Mouse (Mus musculus): ENCODE results near the gene Olig3. TPM values are rescaled to one million over a fixed set of nuclear protein-coding genes. Genes with fewer than 3 reads are reported as not detected.
"Not testable (repeated sequence)": the region's sequence is repeated elsewhere in the genome, so short reads cannot be mapped to it uniquely, and the experiment has no call there.

Olig3 gene
- total and polyA plus RNA-seq, 3 experiments = 0.05 TPM; not detected in 2

DNA sequence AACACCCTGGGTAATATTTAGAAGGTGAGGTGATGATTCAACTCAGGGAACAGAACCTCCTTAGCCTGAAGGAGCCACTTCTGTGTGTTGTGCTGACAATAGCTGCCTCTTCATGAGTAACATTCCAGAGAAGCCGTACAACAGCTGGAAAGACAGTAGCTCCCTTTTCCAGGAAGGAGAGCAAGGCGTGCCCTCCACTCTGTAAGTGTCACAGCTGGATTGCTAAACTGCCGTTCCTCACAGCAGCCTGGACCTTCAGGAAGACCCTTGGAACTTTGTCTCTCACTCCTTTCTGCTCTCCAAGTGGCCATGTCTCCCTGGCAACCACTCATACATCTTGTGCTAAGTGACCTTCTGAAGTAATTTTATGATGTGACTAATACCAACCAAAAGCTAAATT lies 13.8 kb downstream of the Olig3 start:
- Histone ChIP-seq H3K9me3 (replicated peaks) (no peaks in the 10 kb centered on the region), H3K36me3 (replicated peaks) (no peaks in the 10 kb centered on the region), H3K4me3 (ENCODE audit: low read depth, low read length) (no peak overlapping the region), H3K4me1 (ENCODE audit: insufficient read depth, low read depth, low read length) (no peaks in the 10 kb centered on the region), H3K27me3 (ENCODE audit: insufficient read depth, low read length) (no peaks in the 10 kb centered on the region)
- TF ChIP-seq TAL1 (conservative IDR thresholded peaks at IDR 0.05; ENCODE audit: low read depth, low read length) = no peak
- no peak for TF ChIP-seq GATA1 (IDR thresholded peaks at IDR 0.05; ENCODE audit: borderline replicate concordance, low read length)
- TF ChIP-seq CTCF (IDR thresholded peaks at IDR 0.05; ENCODE audit: low read depth, low read length) = no peak
- no peak for TF ChIP-seq POLR2AphosphoS5 (IDR thresholded peaks at IDR 0.05; ENCODE audit: insufficient replicate concordance, low read depth, low read length)
- no peak for TF ChIP-seq GATA2 (IDR thresholded peaks at IDR 0.05; ENCODE audit: borderline replicate concordance, low read depth, low read length)
- ATAC-seq (ENCODE audit: extremely low read depth, insufficient number of reproducible peaks, low FRiP score, poor library complexity, severe bottlenecking) (no peak), DNase-seq (ENCODE audit: low spot score) (no peak)

DNA sequence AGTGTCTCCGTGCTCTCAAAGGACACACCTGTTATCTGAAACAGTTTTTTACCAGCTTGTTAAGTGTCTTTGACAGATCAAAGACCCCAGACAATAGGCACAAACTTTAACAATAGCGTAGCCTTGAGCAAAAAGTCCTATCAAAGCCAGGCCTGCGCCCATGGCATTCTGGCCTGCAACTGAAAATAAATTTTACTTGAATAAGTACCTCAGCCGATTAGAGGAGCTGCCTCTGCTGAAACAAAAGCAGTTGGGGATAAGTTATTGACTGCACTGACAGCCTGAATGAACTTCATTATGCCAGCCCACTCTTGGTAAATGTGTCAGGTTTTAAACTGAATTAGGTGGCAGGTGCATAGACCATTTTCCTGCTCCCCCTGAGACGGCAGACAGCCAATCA lies 15.9 kb downstream of the Olig3 start:
- Histone ChIP-seq H3K4me1 (ENCODE audit: insufficient read depth, low read depth, low read length) (no peaks in the 10 kb centered on the region), H3K9me3 (replicated peaks) (no peaks in the 10 kb centered on the region), H3K4me3 (ENCODE audit: low read depth, low read length) (no peak overlapping the region), H3K27me3 (ENCODE audit: insufficient read depth, low read length) (no peaks in the 10 kb centered on the region), H3K36me3 (replicated peaks) (no peaks in the 10 kb centered on the region)
- DNase-seq (ENCODE audit: low spot score) (no peak), ATAC-seq (ENCODE audit: extremely low read depth, insufficient number of reproducible peaks, low FRiP score, poor library complexity, severe bottlenecking) (no peak)
- TF ChIP-seq TAL1 (conservative IDR thresholded peaks at IDR 0.05; ENCODE audit: low read depth, low read length) (no peak), GATA1 (IDR thresholded peaks at IDR 0.05; ENCODE audit: borderline replicate concordance, low read length) (no peak), POLR2AphosphoS5 (IDR thresholded peaks at IDR 0.05; ENCODE audit: insufficient replicate concordance, low read depth, low read length) (no peak), CTCF (IDR thresholded peaks at IDR 0.05; ENCODE audit: low read depth, low read length) (no peak), GATA2 (IDR thresholded peaks at IDR 0.05; ENCODE audit: borderline replicate concordance, low read depth, low read length) (no peak)

DNA sequence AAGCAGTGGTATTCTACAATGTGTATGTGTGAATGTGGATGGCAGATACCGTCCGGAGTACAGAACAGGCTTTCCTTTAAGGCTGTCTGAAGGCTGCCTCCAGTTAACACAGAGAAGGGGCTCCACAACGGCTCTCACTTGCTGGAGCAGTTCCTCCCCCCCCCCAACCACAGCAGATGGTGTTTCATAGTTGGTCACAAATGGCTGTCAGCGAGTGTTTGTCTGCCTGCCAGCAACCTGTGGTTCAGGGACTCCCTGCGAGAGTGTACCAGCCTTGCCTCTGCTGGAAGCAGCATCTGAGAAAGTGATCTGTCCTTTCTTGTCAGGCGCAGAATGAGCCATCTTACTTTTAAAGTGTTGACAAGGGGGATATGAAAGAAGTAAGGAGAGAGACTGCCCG lies 17.5 kb downstream of the Olig3 start:
- no peak for ATAC-seq (ENCODE audit: extremely low read depth, insufficient number of reproducible peaks, low FRiP score, poor library complexity, severe bottlenecking)
- TF ChIP-seq CTCF (IDR thresholded peaks at IDR 0.05; ENCODE audit: low read depth, low read length) = no peak
- no peak for TF ChIP-seq GATA2 (IDR thresholded peaks at IDR 0.05; ENCODE audit: borderline replicate concordance, low read depth, low read length)
- TF ChIP-seq GATA1 (IDR thresholded peaks at IDR 0.05; ENCODE audit: borderline replicate concordance, low read length) = no peak
- no peak for TF ChIP-seq TAL1 (conservative IDR thresholded peaks at IDR 0.05; ENCODE audit: low read depth, low read length)
- H3K27me3 ChIP-seq (ENCODE audit: insufficient read depth, low read length) = no peaks in the 10 kb centered on the region

DNA sequence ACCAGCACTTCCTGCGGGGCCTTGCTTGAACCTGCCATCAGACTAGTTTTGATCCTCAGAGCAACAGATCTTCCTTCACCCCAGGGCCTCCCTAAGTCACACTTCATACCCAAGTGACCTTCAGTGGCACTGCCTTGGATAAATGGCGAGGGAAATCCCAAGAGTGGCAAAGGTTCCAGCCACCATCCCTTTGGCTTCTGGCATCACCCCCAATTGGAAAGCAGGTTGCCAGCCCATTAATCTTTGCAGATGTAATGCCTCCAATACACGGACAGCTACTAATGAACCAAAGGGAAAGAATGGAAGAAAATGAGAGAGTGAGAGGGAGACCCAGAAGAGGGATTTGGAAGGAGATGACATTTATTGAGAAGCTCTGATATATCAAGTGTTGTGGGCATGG lies 18.0 kb downstream of the Olig3 start:
- ATAC-seq (ENCODE audit: extremely low read depth, insufficient number of reproducible peaks, low FRiP score, poor library complexity, severe bottlenecking) = no peak
- Histone ChIP-seq H3K4me1 (ENCODE audit: insufficient read depth, low read depth, low read length) (no peaks in the 10 kb centered on the region), H3K9me3 (replicated peaks) (no peaks in the 10 kb centered on the region), H3K4me3 (ENCODE audit: low read depth, low read length) (no peak overlapping the region), H3K27me3 (ENCODE audit: insufficient read depth, low read length) (no peaks in the 10 kb centered on the region), H3K36me3 (replicated peaks) (no peaks in the 10 kb centered on the region)
- no peak for DNase-seq (ENCODE audit: low spot score)
- TF ChIP-seq GATA1 (IDR thresholded peaks at IDR 0.05; ENCODE audit: borderline replicate concordance, low read length) (no peak), CTCF (IDR thresholded peaks at IDR 0.05; ENCODE audit: low read depth, low read length) (no peak), TAL1 (conservative IDR thresholded peaks at IDR 0.05; ENCODE audit: low read depth, low read length) (no peak), POLR2AphosphoS5 (IDR thresholded peaks at IDR 0.05; ENCODE audit: insufficient replicate concordance, low read depth, low read length) (no peak), GATA2 (IDR thresholded peaks at IDR 0.05; ENCODE audit: borderline replicate concordance, low read depth, low read length) (no peak)

More for the DNA sequence above, 17.5 kb downstream of the Olig3 start:
- no peaks in the 10 kb centered on the region for H3K4me1 ChIP-seq (ENCODE audit: insufficient read depth, low read depth, low read length)
- H3K9me3 ChIP-seq (replicated peaks) = no peaks in the 10 kb centered on the region
- H3K4me3 ChIP-seq (ENCODE audit: low read depth, low read length) = no peak overlapping the region
- H3K36me3 ChIP-seq (replicated peaks) = no peaks in the 10 kb centered on the region
- no peak for DNase-seq (ENCODE audit: low spot score)

DNA sequence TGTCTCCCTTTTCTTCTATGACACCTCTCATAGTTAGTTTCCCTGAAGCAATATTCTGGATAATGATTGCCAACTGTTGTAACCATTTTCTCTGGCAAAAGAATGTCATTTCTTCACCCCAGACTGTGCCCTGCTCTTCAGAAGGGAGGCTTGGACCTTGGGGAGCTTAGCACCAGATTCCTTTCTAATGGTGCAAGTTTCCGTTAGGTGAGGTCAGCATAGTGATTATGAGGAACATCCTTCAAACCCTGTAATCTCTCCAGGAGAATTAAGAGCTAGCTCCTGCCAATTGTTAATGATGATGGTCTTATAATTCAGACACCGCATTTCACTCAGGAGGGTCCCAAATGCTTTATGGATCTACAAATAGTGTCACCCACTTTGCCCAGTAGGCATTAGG lies 19.5 kb downstream of the Olig3 start:
- no peaks in the 10 kb centered on the region for H3K36me3 ChIP-seq (replicated peaks)
- DNase-seq (ENCODE audit: low spot score) = no peak
- no peaks in the 10 kb centered on the region for H3K4me1 ChIP-seq (ENCODE audit: insufficient read depth, low read depth, low read length)
- no peak overlapping the region for H3K4me3 ChIP-seq (ENCODE audit: low read depth, low read length)
- H3K9me3 ChIP-seq (replicated peaks) = no peaks in the 10 kb centered on the region
- H3K27me3 ChIP-seq (ENCODE audit: insufficient read depth, low read length) = no peaks in the 10 kb centered on the region
- no peak for ATAC-seq (ENCODE audit: extremely low read depth, insufficient number of reproducible peaks, low FRiP score, poor library complexity, severe bottlenecking)
- TF ChIP-seq GATA1 (IDR thresholded peaks at IDR 0.05; ENCODE audit: borderline replicate concordance, low read length) = no peak
- TF ChIP-seq GATA2 (IDR thresholded peaks at IDR 0.05; ENCODE audit: borderline replicate concordance, low read depth, low read length) = no peak
- TF ChIP-seq TAL1 (conservative IDR thresholded peaks at IDR 0.05; ENCODE audit: low read depth, low read length) = no peak
- TF ChIP-seq POLR2AphosphoS5 (IDR thresholded peaks at IDR 0.05; ENCODE audit: insufficient replicate concordance, low read depth, low read length) = no peak
- no peak for TF ChIP-seq CTCF (IDR thresholded peaks at IDR 0.05; ENCODE audit: low read depth, low read length)

DNA sequence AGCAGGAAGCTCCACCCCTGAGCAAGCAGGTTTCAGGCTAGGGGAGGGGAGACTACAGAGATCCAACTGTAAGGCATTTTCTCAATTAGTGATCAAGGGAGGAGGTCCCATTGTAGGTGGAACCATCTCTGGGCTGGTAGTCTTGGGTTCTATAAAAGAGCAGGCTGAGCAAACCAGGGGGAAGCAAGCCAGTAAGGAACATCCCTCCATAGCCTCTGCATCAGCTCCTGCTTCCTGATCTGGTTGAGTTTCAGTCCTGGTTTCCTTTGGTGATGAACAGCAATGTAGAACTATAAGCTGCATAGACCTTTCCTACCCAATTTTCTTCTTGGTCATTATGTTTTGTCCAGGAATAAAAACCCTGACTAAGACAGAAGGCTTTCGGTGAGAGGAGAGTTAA lies 24.6 kb downstream of the Olig3 start:
- DNase-seq (ENCODE audit: low spot score); H3K36me3 ChIP-seq (replicated peaks); H3K4me1 ChIP-seq (ENCODE audit: insufficient read depth, low read depth, low read length); H3K4me3 ChIP-seq (ENCODE audit: low read depth, low read length); ATAC-seq (ENCODE audit: extremely low read depth, insufficient number of reproducible peaks, low FRiP score, poor library complexity, severe bottlenecking); H3K27me3 ChIP-seq (ENCODE audit: insufficient read depth, low read length); H3K9me3 ChIP-seq (replicated peaks): not testable (repeated sequence)

DNA sequence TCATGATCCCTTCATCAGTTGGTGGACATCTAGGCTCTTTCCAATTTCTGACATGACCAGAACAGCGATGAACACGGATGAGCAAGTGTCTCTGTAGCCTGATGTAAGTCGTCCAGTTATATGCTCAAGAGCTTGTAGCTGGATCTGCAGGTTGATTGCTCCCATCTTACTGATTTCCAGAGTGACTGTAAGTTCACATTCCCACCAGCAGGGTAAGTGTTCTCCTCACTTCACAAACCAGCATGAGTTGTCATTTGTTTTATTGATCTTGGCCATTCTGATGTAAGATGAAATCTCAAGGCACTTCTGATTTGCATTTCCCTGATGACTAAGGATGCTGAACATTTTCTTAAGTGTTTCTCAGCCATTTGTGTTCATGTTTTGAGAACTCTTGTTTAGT lies 27.8 kb downstream of the Olig3 start:
- Histone ChIP-seq H3K36me3 (replicated peaks) (no peaks in the 10 kb centered on the region), H3K27me3 (ENCODE audit: insufficient read depth, low read length) (no peaks in the 10 kb centered on the region), H3K9me3 (replicated peaks) (no peaks in the 10 kb centered on the region), H3K4me1 (ENCODE audit: insufficient read depth, low read depth, low read length) (no peaks in the 10 kb centered on the region), H3K4me3 (ENCODE audit: low read depth, low read length) (no peak overlapping the region)
- no peak for ATAC-seq (ENCODE audit: extremely low read depth, insufficient number of reproducible peaks, low FRiP score, poor library complexity, severe bottlenecking)
- no peak for DNase-seq (ENCODE audit: low spot score)
- no peak for TF ChIP-seq GATA1 (IDR thresholded peaks at IDR 0.05; ENCODE audit: borderline replicate concordance, low read length)
- TF ChIP-seq CTCF (IDR thresholded peaks at IDR 0.05; ENCODE audit: low read depth, low read length) = no peak

Measured in G1E (cell line).